Mouse (Mus musculus) cerebellum, adult 2 months (tissue): ENCODE results near the gene Usp7.

ENCODE experiments used
- CTCF ChIP-seq: fragments of 200-500 bp; IDR thresholded peaks from 2 replicates; pipeline ENCODE4 v1.5.1; 2011; ENCODE audit warnings: low read depth, mild to moderate bottlenecking, control low read depth, low read length, moderate library complexity, borderline replicate concordance; ENCODE audit not compliant: insufficient read depth
- POLR2A ChIP-seq: fragments of 200-500 bp; IDR thresholded peaks from 2 replicates; pipeline ENCODE4 v1.6.1; 2011; ENCODE audit warnings: low read length, control low read depth, borderline replicate concordance; ENCODE audit not compliant: insufficient read depth

DNA sequence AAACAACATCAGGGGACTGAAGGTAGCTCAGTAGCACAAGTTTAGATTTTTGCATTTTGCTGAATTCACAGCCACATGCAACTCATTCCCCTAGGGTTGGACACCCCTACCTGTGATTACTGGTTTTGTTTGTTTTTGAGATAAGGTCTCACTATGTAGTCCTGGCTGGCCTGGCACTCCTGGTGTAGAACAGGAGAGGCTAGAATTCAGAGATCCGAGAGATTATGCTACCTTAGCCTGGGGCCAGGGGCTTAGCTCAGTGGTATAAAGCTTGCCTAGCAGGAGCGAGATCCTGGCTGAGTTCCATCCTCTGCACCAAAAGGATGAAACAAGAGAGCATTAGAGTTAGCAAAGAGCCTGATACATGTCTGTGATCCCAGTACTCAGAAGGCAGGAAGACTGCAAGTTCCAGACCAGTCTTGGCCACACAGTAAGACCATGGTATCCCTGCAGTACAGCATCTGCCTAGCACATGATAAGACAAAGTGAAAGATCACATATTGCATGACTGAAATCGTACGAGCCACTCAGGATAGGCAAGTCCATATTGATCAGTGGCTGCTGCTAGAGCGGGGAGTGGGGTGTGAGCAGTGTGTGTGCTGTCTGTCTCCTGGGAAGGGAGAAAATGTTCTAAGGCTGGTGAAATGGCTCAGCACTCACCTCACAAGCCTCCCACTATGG, 40.4 kb downstream of the Usp7 start:
- TF ChIP-seq POLR2A, result no peak
- TF ChIP-seq CTCF, result no peak
